Comparison of ENCODE assay signal across 16 mouse cellular contexts in genomic region chr13:107502261-107502660, GRCm38 (mm10).
"Had no signal": no experiment of that assay in that cellular context is flagged by ENCODE, and none has a peak within 500 bp of the region (broad histone marks: within the 10 kb centered on the region; RNA-seq: fewer than 3 reads in every experiment).

No protein-coding gene starts in this region.

- DNase-seq: kidney, adult 8-10 months; kidney, postnatal 4 days; liver; liver, embryonic 13.5 days; liver, postnatal 0 days; lung, postnatal 14 days; midbrain, embryonic 14.5 days; thymus, postnatal 4 days had no signal

- H3K4me3 ChIP-seq: layer of hippocampus, adult 2 months; limb, embryonic 12.5 days; liver, embryonic 13.5 days; lung, embryonic 15.5 days; megakaryocyte, embryonic 14.5 days had no signal

- H3K27ac ChIP-seq: layer of hippocampus, adult 2 months; limb, embryonic 12.5 days; liver, embryonic 13.5 days; lung, embryonic 15.5 days; macrophage; stomach, postnatal 0 days had no signal

- ATAC-seq: inflammation-experienced regulatory T-cells, adult 6 months; intestine, postnatal 0 days; liver, postnatal 0 days had no signal

- H3K4me1 ChIP-seq: liver, embryonic 13.5 days; lung, embryonic 15.5 days had no signal

- H3K27me3 ChIP-seq: liver, embryonic 13.5 days; lung, embryonic 15.5 days had no signal

- H3K4me2 ChIP-seq: limb, embryonic 12.5 days; liver, embryonic 13.5 days; lung, embryonic 15.5 days had no signal

- H3K36me3 ChIP-seq: limb, embryonic 12.5 days; liver, embryonic 13.5 days; lung, embryonic 15.5 days had no signal

- H3K9ac ChIP-seq: limb, embryonic 12.5 days; liver, embryonic 13.5 days; liver, postnatal 0 days; lung, embryonic 15.5 days had no signal

- H3K9me3 ChIP-seq: limb, embryonic 12.5 days; liver, embryonic 13.5 days; lung, embryonic 15.5 days; megakaryocyte, embryonic 14.5 days had no signal
